Mouse (Mus musculus): ENCODE data around the gene Sertad1.
A peak's percentile ranks its signal among the peaks of the same experiment; 100 is the strongest.

- TF ChIP-seq CTCF (IDR thresholded peaks at IDR 0.05; ENCODE audit: borderline replicate concordance, control insufficient read depth, extremely low read depth, insufficient read depth, low read length, poor library complexity): peak; percentile 20; the same call in 1 of the 2 replicates
- no peak for TF ChIP-seq POLR2A (IDR thresholded peaks at IDR 0.05; ENCODE audit: control insufficient read depth, extremely low read depth, insufficient read depth, low read length, poor library complexity)
These were observed 21.9 kb downstream of the Sertad1 start for GRCm38 (mm10) chr7:27508648-27509005.

All from thymus, adult 2 months (tissue).